Mouse (Mus musculus) liver, adult 2 months (tissue): ENCODE measurements around the gene N4bp2l2.

ENCODE experiments used
- CTCF ChIP-seq: fragments of 200-500 bp; IDR thresholded peaks from 2 replicates; pipeline ENCODE4 v1.5.1; 2011; ENCODE audit warnings: low read depth, low read length, control low read depth
- POLR2A ChIP-seq: fragments of 200-500 bp; IDR thresholded peaks from 2 replicates; pipeline ENCODE4 v1.6.1; 2011; ENCODE audit warnings: low read length, control low read depth; ENCODE audit not compliant: insufficient read depth; ENCODE audit errors: extremely low read depth

GRCm38 (mm10) chr5:150570496-150571219 is 95.3 kb downstream of the N4bp2l2 start:
- no peak for TF ChIP-seq POLR2A
- TF ChIP-seq CTCF, result no peak
